Mouse (Mus musculus) heart, adult 9 months (tissue): ENCODE data around the gene Bglap3.
"Not testable (repeated sequence)": the region's sequence is repeated elsewhere in the genome, so short reads cannot be mapped to it uniquely, and the experiment has no call there.

ENCODE experiments used
- DNase-seq, 2 experiments: peaks; one replicate each; pipeline ENCODE4 v3.0.0; 2022; ENCODE audit warnings: low spot score in 2 of 2

The Bglap3 gene

DNA sequence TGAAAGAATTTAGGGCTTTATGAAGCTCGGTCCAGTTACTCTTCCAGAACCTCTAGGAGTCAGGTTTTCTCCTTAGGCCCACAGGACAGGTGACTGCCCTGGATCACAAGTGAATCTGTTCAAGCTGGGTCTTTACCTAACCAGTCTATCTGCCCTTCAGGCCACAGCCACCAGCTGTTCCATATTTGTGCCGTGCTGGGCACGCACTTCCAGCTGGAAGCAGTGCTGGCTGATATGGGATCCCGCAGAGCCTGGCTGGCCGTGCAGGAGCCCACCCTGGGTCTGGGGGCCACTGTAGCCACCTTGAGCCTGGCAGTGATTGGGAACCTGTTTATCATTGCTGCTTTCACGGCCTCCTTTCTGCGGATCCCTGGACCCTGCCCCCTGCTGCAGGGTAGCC is 4.1 kb upstream of the Bglap3 start:
- DNase-seq, result not testable (repeated sequence)

DNA sequence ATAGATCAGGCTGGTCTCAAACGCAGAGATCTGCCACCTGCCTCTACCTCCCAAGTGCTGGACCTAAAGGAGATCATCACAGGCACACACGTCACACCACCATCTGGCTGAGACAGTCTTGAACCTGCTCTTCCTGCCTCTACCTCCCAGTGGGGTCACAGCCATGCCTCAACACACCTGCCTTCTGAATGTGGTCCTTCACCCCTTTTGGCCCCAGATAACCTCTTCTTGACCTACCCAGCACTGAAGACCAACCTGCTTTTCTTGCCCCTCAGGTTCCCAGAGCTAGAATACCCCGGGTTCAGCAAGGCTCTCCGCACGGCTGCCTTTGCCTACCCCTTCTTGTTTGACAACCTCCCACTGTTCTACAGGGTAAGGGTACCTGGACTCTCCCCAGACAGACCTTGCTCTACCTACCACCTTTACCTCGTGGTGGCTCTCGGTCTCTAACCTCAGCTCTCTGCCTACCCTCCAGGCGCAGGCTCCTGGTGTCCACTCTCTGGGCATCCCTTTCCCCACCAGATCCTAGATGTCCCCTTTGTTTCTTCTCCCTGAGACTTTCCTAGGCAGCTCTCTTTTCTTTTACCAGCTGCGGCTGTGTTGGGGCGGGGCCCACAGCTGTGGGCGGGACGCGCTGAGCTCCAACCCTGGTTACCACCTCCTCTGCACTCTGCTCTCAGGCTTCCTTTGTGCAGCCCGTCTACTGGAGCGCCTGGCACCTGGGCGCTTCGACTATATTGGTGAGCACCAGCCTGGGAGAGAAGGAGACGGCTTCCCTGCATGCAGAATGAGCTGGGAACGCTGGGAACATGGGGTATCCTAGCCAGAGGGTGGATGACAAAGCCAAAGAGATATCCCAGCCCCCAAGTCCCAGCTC is 3.4 kb upstream of the Bglap3 start:
- DNase-seq, result not testable (repeated sequence)

DNA sequence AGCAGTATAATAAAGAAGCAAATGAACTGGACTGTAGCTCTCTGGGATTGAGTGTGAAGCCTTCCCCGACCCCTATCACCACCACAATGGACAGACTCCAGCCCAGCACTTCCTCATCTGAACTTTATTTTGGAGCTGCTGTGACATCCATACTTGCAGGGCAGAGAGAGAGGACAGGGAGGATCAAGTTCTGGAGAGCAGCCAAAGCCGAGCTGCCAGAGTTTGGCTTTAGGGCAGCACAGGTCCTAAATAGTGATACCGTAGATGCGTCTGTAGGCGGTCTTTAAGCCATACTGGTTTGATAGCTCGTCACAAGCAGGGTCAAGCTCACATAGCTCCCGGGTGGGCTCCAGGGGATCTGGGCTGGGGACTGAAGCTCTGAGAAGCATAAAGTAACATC is 4.0 kb downstream of the Bglap3 start:
- DNase-seq, result not testable (repeated sequence)

DNA sequence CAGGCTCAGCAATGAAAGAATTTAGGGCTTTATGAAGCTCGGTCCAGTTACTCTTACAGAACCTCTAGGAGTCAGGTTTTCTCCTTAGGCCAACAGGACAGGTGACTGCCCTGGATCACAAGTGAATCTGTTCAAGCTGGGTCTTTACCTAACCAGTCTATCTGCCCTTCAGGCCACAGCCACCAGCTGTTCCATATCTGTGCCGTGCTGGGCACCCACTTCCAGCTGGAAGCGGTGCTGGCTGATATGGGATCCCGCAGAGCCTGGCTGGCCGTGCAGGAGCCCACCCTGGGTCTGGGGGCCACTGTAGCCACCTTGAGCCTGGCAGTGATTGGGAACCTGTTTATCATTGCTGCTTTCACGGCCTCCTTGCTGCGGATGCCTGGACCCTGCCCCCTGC is 5.0 kb downstream of the Bglap3 start:
- DNase-seq, result not testable (repeated sequence)

DNA sequence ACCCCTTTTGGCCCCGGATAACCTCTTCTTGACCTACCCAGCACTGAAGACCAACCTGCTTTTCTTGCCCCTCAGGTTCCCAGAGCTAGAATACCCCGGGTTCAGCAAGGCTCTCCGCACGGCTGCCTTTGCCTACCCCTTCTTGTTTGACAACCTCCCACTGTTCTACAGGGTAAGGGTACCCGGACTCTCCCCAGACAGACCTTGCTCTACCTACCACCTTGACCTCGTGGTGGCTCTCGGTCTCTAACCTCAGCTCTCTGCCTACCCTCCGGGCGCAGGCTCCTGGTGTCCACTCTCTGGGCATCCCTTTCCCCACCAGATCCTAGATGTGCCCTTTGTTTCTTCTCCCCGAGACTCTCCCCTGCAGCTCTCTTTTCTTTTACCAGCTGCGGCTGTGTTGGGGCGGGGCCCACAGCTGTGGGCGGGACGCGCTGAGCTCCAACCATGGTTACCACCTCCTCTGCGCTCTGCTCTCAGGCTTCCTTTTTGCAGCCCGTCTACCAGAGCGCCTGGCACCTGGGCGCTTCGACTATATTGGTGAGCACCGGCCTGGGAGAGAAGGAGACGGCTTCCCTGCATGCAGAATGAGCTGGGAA is 5.6 kb downstream of the Bglap3 start:
- DNase-seq, result not testable (repeated sequence)

DNA sequence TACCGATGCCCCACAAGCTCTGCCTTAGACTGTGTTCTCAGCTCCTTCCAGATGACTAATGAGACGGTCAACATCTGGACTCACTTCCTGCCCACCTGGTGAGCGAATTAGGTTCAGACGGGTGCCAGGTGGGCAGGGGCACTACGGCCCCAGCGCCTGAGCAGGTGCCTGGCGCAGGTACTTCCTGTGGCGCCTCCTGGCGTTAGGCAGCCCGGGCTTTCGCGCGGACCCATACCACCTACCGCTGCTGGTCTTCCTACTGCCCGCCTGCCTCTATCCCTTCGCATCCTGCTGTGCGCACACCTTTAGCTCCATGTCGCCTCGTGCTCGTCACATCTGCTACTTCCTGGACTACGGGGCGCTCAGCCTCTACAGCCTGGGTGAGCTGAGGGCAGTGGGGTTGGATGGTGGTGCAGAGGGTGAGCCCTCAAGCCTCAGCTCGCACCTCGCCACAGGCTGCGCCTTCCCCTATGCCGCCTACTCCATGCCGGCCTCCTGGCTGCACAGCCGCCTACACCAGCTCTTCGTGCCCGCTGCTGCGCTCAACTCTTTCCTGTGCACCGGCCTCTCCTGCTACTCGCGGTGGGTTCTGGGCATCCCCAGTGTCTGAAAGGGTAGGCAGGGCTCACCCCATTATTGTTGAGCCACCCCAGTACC is 6.7 kb downstream of the Bglap3 start:
- no peak for DNase-seq

DNA sequence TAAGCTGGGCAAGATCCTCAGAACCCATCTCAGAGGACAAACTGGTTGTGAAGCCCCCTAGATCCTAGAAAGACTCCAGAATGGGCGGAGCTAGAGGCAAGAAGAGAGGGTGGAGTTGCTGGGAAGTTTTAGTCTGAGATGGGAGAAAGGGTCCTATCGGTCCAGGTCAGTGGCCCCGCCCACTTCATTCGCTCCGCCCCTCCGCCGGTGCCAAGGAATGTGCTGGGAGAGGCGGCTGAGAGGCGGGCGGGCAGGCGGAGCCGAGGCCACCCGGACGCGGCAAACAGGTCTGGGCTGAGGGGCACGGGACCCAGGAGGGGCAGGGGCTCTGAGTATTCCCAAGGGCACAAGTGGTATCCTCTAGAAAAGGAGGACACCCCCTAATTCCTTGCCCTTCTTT is 8.2 kb downstream of the Bglap3 start, which contains the start of gene Paqr6:
Paqr6 (plus strand) TSS at position 248 of the 400 bp plus-strand sequence.
- DNase-seq, result peak; percentile 37 to 64

DNA sequence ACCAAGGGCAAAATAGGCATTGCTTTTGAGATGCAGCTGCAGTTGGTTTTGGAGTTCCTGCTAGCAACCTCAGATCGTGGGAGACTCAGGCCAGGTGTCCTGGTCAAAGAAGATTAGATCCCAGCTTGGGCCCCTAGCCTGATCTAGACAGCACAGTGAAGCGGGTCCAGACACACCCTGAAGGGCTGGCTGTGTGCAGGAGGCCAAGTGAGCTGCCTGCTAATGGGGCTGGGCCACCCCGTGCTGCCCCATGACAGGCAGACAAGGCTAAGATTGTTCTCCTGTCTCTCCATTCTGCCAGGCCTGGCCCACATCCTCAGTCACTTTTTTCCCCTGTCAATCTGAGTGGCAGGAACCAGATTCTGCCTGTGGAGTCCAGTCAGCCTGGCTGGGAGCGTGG is 8.8 kb downstream of the Bglap3 start:
- peak in 1 of 2 experiments; percentile 20 for DNase-seq

DNA sequence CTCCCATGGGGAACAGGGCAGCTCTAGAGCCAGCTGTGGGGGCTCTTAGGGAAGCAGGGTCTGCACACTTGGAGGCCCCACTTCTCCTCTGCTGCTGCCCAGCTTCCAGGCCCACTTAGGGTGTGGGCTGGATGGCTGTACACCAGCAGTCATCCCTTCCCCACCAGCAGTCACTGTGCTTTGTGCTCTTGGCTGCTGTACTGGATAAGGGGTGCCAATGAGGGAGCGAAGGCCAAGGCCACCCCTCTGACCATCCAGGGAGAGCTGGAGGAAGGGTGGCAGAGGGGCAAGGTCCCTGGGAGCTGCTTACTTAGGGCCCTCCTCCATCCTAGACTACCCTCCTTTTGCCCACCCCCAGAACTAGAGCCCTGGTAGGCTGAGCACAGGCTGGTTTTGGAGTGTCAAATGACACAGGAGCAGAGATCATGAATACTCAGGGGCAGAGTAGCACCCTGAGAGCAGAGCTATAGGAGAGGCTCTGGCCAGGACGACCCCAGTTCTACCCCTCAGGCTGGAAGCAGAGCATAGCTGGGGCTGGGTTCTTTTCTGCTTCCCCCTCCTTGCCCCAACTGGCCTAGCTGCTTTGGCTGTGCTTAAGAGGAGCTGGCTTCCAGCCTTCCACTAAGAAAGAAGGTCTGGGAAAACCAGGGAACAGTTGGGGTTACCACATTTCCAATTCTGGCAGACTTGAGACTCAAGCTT is 10.8 kb downstream of the Bglap3 start:
- no peak for DNase-seq

DNA sequence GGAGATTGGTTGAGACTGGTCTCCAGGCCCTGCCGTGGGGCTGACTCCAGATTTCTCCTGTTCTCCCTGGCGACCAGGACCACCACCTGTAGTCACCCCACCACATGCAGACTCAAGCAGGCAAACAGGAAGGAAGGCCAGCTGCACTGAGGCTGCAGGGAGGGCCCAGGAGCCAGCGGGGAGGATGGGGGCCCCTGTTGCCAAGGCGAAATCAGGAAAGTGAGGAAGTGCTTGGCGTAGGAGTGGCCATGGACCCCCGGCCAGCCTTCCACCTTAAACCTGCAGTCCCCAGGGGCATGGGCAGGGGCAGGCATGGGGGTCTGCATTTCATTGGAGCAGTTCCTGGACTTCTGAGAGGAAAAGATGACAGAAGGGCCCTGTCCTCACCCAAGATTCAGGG is 11.4 kb downstream of the Bglap3 start:
- no peak for DNase-seq

DNA sequence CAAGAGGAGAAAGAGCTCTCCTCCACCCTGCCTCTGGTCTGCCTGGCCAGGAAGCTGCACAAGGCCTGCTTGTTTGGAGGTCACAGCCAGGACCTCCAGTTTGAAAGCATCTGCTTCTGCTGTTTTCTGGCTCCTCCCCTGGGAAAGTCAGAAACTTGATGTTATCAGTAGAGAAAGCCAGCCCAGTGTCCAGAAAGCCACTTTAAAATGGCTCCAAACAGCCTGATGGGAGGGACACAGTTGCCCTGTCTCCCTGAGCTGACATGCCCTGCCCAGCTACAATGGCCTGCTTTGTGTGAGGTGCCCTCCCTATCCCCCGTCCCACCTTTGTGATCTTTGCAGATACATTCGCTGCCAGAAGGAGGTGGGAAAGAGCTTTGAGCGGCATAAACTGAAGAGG is 12.6 kb downstream of the Bglap3 start:
- no peak for DNase-seq

DNA sequence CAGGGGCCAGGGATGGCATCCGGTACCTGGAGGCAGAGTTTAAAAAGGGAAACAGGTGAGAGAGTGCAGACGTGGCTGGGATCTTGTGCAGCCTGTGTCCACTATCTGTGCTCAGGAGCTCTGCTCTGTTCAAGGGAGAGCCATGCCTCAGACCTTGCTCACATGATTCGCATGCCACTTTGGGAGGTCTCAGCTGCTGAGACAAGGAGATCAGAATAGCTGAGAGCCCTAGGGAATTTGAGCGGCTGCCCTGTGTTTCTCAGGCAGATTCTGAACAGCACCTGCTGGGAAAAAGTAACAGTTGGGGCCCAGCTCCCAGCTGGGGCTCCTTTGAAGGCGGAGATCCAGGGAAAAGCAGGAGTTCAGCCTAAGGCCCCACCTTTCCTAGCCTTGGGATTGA is 13.0 kb downstream of the Bglap3 start:
- no peak for DNase-seq

DNA sequence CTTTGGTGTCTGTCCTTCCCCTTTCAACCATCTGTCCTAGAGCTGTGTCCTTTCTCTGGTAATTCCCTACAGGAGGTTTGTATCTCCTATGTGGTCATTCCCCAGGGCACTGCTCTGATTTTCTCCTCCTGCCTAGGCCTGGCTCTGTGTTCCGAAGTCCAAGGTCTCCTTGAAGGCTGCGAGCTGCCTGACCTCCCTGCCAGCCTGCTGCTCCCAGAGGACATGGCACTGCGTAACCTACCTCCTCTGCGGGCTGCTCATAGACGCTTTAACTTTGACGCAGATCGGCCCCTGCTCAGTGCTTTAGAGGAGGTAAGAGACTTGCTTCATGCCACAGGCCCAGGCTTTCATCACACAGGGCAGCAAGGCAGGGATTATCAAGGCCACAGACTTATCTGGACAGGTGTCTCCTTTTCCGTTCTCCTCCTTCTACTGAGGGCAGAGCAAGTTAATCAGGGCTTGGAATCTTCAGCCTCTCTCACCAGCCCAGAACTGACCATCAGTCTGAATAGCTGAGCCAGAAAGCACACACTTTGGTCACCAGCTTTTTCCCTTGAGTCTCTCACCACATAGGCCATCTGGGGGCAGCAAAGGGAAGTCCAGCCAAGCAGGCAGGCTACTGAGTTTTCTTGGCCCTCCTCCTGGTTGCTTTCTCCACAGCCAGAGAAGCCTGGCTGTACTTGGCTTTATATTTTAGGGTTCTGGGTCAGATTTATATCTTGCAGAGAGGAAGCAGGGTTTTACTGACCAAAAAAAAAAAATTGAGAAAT is 18.0 kb downstream of the Bglap3 start:
- no peak for DNase-seq

DNA sequence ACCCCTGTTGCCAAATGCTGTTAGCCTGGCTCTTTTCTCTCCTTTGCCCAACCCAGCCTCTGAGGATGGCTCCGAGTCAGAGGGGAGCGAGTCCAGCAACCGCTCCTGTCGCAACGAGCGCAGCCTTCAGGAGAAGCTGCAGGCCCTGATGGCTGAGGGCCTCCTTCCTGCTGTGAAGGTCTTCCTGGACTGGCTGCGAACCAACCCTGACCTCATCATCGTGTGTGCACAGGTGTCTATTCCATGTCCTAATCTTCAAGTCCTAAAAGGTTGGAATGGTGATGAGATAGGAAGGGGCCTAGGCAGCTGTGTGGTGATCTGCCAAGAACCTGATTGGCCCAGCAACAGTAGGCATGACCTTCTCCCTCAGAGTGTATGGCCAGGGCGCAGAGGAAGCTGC is 19.6 kb downstream of the Bglap3 start:
- DNase-seq, result no peak

DNA sequence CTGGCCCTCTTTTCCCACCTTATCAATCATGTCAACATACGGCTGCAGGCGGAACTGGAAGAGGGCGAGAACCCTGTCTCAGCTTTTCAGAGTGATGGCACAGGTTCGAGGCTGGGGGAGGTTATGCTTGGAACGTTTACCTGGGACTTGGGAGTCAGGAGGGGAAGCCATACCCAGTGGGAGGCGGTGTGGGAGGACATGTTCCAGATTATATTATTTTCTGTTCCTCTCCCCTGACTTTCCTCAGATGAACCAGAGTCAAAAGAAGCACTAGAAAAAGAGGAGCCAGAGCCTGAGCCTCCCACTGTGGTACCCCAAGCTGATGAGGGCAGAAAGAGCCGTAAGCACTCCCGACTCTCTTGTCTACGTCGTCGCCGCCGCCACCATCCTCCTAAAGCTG is 21.8 kb downstream of the Bglap3 start:
- DNase-seq, result no peak

DNA sequence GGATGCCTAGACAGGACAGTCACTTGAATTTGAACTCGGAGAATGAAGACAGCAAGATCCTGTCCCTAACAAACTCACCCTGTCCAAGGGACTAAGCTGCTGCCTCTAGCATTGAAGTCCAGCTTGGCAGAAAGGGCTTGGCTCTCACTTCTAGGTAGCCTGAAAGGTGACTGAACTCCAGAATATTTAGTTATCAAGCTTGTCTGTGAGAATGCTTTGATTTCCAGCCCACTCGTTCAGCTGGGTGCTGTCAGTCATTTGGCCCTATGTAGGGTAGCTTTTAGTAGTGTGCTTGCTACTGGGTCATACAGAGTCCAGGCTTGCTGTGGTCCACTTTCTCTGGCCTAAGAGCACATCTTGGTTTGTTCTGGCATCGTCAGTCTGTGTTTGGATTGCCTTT is 33.5 kb downstream of the Bglap3 start:
- no peak for DNase-seq

DNA sequence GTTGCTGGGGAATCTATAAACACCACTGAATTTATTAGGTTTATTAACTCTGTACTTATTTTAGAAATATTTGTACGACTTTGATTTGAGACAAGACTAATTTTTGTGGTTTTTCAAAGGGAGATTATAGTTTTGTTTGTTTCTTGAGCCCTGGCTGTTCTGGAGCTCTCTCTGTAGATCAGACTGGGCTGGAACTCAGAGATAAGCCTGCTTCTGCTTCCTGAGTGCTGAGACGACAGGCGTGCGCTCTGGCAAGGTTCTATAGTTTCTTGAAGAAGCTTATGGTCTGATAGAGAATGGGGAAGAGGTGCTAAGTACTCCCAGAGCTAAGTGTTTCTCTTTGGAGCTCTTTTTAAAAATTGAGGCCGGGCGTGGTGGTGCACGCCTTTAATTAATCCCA is 34.2 kb downstream of the Bglap3 start:
- DNase-seq, result no peak

DNA sequence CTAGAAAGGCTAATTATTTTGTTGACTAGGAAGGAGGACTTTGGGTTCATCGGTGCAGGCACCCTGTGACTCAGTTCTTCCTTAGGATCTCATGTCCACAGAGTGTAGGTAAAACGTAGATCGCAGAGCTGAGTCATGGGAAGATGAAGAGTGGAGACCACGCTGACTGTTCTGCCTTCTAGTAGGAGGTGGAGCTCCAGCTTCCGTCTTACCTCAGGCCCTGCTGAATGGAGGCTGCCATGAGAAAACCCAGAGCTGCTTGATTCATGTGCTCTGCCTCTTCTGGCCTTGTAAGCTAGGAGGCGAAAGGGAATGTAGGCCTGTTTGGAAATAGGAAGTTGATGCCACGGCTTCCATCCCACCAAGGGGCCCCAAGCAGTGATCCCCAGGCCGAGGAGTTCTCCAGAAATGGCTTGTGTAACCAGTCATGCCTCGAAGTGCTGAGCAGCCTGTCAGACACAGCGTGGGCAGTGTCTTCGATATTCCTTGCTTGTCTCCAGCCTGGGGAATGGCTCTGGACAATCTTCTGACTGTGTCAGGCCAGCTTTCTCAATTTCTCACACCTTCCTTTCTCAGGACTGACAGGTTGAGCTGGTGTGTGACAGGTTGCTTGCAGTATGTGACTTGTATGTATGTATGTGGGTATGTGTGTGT is 35.0 kb downstream of the Bglap3 start:
- DNase-seq, result no peak

DNA sequence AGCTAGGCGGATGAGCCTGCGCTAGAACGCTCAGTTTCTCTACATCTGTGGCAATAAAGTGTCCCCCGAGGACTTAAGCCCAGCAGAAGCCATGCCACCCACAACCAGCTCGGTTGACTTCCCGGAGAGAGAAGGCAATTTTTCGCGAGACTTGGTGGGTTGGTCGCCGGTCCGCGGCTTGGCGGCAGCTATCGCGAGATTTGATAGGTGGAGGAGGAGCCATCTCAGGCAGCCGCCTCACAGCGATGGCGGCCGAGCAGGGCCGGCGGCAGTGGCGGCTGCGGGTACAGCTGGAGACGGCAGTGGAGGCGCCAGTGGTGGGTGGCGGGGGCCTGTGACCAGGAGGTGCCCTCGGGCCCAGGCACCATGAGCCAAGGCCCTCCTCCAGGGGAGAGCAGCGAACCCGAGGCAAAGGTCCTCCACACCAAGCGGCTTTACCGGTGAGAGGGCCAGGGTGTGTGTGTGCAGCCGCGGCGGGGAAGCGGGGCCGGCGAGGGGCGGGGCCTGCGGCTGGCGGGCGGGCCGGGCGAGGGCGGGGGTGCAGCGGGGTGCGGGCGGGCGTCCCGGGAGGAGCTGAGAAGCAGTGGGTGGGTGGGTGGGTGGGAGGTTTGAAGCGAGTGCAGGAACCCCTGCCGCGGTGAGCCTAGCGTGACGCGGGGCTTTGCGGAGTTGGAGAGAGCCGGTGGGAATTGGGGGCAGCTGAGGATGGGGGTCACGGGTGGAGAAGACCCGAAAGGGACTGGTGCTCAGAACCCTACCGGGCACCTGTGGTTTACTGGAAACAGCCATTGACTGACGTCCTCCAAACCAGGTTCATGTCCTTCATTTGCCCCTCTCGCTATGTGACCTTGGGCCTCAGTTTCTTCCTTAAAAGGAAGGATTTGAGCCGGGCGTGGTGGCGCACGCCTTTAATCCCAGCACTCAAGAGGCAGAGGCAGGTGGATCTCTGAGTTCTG is 36.2 kb downstream of the Bglap3 start, which contains the start of the genes Tmem79 and Smg5:
Tmem79 (minus strand) TSS at position 91 of the 956 bp plus-strand sequence.
Smg5 (plus strand) TSS at position 203 of the 956 bp plus-strand sequence.
- peak; percentile 96 to 97 for DNase-seq
